Mouse (Mus musculus): ENCODE data around the gene Cers5.

The Cers5 gene

DNA sequence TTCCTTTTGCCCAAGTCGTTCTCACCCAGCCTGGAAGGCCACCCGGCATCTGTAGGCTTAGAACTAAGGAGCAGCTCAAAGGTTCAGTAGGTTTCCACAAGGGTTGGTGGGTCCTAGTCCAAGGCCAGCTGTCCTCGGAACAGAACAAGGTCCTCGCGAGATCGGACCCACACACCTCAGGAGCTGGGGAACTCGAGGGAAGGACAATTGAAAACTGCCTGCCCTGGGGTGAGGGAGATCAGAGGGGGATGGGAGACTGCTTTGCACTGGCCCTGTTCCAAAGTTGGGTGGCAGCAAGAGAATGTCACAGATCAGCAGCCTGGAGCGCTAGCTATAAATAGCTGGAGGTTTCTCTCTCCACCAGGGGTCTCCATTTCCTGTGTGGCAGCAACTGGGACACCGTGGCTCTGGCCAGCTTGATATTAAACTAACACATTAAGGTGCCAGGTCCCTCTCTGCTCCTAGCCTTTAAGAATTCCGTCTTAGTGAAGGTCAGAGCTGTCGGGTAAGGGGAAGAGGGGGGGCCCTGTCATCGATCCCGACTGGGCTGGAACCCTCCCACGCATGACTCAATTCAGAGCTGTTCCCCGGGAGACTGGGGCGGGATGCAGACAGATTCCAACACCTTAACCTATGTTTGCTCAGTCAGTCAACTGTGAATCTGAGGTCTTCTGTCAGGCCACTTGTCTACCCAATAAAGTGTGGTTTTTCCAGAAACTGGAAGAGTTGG is 48.2 kb downstream of the Cers5 start:
- DNase-seq, result peak; percentile 56 to 65

DNA sequence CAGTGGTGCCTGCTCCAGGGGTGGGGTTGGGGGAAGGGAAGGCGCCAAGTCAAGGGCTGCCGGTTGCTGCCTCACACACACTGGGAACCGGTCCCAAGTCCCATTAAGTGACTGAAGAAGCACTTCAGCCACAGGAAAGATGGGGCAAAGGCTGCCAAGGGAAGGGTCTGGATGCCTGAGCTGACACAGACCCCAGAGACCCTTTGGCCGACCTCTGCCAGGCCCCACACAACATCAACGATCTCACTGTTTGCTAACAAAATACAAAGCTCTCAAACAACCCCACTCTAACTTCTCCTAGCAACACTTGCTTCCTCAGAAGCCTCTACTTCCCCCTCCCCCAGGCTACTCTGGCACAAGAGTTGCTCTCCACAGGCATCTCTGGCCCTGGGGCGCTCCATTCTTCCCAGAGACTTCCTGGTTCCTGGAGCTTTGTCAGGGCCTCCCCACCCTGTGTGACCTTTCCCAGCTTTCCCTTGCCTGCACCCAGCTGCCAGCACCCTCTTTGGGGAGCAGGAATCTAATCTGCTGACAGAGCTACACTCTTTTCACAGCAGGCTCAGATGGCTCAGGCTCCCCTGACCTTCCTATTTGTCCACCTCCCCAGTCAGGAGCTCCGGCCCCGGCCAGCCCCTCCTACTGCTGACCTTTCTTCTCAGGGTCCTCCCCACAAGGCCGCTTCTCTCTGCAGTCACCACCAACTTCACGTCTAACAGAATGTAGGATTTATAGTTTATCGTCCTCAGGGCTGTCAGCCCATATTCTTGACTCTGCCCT is 49.0 kb downstream of the Cers5 start:
- peak in 1 of 2 experiments; percentile 40 for DNase-seq

DNA sequence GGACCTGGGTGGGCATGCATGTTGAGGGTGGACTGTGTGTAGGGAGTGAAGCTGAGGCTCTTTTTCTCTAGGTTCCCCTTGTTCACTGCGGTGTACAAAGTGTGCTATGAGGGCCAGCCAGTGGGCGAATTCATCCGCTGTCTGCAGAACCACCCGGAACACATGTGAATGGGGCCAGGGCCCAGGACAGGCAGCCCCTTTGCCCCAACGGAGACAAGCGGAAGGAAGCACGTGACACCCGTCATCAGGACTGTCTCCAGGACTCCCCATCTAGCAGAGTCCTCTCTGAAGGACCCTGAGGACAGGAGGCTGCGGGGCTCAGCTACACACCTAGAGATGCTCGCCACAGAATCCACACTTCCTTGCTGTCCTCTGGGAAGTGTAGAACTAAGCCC is 49.6 kb downstream of the Cers5 start:
- DNase-seq, result peak in 1 of 2 experiments; percentile 24

DNA sequence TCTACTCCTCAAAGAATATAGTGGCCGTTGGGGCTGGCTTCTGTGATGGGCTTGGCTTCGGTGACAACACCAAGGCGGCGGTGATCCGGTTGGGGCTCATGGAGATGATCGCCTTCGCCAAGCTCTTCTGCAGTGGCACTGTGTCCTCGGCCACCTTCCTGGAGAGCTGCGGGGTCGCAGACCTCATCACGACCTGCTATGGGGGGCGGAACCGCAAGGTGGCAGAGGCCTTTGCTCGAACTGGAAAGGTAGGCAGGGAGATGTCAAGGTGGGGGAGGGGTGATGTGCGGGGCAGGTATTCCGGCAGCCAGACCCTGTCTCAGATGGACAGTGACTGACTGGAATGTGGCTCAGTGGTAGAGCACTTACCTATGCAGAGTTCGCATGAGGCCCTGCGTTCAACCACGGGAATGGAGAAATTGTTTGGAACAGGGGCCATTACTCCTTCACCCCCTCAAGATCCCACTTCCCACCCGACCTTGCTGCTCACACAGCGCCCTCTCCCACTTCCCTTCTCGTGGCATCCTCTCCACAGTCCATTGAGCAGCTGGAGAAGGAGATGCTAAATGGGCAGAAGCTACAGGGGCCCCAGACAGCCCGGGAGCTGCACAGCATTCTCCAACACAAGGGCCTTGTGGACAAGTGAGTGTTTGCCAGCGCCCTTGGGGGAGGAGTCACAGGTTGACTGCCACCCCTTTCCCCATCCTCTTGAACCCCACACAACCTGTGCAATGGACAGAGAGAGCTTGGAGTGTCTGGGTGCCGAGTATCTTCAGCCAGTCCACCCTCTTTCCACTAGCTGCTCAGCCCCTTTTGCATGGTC is 50.6 kb downstream of the Cers5 start:
- DNase-seq, result no peak

DNA sequence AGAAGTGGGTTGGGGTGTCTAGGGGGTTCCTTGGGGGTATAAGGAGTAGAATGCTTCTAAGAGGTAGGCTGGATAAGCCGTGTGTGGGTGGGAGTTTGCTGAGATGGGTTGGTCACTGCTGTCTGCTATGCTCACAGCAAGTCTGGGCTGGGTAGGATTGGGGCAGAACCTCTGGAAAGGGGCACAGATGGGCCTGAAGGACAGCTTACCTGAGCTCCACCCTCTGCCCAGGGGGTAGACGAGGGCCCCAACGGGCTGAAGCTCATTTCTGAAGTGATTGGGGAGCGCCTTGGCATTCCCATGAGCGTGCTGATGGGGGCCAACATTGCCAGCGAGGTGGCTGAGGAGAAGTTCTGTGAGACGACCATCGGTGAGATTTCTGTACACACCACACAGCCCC is 52.8 kb downstream of the Cers5 start:
- no peak for DNase-seq

DNA sequence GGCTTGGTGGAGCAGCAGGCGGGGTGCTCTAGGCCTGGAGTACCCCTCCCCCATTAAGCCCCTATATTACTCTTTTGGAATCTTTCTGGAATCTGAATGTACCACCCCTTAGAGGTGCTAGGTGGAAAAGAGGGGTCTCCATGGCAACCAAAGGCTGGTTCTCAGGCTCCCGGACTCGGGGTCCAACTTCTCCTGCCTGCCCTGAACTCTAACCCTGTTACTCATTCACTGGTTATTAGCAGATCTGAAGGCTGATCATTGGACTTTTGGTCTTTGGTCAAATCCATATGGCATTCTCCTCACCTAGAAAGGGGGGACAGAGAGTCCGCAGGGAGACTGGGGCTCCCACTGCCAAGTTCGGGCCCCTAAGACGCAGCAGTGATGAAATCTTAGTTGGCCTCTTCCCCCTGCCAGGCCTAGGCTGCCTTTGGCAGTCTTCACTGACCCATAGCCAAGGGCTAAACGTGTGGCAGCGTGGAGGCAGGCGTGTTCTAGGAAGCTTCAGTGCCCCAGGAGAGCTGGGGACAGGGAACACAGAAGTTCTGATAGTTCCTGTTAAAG is 54.1 kb downstream of the Cers5 start:
- DNase-seq, result peak in 1 of 2 experiments; percentile 50

DNA sequence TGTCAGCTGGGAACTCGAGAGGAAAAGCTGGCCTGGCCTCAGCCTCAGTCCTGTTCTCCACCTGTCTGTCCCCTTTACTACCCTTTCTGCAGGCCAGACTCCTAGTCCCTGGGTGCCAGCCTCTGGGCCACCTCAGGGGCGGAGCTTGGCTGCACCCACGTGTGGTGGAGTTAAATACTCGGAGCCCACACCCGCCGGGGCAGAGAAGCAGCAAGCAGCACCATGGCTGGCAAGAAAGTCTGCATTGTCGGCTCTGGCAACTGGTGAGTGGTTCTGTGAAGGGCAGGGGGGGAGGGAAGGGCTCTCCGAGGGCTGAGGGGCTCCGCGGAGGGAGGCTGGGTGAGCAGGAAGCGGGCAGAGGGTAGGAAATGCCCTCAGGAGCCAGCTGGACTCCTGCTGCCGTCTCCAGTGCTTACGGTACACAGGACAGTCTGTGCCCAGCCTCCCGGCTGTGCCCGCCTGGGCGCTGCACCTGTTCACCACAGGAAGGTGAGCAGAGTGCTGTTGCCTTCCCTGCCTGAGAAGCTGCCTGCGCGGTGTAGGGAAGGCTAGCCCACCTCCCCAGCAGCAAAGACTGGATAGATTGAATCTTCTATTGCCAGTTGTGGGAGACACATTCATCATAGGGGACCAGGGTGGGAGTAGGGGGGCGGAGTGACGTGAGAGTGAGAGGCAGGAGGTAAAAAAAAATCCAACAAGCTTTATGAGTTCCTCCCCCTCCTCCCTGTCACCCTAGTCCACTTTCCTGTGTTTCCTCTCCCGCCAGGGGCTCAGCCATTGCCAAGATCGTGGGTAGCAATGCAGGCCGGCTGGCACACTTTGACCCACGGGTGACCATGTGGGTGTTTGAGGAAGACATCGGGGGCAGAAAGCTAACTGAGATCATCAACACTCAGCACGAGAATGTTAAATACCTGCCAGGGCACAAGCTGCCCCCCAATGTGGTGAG is 55.0 kb downstream of the Cers5 start, which contains the start of gene Gpd1:
TSS of gene Gpd1 (plus strand) at position 130 of the 949 bp plus-strand sequence.
- DNase-seq, result peak; percentile 81 to 84

DNA sequence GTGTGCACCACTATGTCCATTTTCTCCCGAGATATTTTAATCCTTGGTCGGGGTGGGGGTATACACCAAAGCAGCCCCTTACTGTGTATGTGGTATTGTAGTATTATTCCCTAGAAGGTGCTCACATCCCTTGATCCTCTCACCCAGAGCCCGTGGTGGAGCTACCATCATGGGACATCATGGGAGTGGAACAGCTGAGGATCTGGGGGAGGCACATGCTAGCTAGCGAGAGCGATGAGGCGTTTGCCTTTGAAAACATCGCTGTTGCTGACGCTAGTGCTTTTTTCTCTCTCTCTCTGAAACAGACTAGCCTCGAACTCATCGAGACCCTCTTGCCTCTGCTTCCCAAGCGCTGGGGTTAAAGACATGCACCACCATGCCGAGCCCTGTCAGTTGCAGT is 55.9 kb downstream of the Cers5 start:
- peak in 1 of 2 experiments; percentile 38 for DNase-seq

DNA sequence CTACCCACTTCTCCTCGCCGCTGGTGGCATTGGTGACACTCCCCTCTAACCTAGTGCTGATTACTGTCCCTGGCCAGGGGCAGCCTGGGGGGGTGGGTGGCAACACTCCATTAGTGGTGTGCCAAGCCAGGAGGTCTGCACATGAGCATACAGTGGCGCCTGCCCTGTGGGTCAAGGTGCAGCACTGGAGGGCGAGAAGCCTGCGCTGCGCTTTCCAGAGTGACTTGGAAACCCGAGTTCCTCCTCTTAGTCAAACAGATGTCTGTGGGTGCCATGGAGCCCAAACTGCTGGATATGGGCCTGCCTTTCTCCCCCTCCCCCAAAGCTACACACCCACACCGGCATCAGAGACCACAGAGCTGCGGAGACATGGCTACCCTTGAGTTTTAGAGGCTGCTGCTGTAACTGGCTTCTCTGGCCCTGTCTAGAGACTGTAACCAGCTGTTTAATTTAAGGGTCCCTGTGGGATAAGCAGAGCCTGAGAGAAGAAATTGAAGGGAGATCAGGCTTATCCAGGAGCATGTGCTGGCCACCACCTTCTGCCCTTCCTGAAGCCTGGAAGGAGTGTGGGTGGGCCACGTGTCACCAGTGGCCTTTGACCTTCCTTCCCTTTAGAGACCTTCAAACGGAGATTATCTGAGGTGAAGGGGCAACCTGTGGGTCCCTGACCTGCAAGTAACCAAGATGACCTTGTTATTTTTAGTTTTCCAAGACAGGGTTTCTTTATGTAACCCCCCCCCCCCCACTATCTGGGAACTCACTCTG is 56.5 kb downstream of the Cers5 start:
- no peak for DNase-seq

DNA sequence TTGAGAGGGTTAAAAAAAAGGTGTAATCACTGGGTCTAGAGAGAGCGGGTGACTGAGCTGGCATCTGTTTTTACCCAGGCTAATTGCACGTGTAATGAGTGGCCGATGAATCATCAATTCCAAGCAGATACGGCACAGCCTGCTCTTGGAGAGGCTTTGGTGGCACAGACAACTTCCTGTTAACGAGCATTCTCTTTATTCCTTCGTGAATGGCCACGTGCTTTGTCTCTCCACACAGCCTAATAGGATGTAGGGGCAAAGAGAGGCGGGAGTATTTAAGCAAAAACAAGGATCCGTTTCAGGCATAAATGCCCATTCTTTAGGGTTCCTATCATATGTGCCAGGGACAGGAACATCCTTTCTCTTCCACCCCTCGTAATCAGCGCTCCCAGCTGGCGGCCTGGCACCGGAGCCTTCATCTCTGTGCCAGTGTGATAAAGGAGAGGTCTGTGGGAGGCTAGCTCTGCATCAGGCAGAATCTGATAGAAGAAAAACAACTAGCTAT is 57.3 kb downstream of the Cers5 start:
- peak in 1 of 2 experiments; percentile 50 for DNase-seq

DNA sequence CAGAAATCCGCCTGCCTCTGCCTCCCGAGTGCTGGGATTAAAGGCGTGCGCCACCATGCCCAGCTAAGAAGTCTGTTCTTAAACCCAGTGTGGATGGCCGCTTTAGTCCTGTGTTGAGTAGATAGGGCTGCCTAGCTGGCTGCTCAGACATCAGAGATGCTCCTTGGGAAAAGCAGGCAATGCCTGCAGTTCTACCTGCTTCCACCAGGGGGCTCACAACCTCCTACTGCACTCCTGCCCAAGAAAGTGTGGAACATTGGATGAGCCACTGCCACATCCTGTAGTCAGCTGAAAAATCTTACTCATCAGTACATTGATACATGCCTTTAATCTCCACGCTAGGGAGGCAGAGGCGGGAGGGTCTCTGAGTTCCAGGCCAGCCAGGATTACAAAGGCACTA is 57.8 kb downstream of the Cers5 start:
- DNase-seq, result peak; percentile 87 to 89

DNA sequence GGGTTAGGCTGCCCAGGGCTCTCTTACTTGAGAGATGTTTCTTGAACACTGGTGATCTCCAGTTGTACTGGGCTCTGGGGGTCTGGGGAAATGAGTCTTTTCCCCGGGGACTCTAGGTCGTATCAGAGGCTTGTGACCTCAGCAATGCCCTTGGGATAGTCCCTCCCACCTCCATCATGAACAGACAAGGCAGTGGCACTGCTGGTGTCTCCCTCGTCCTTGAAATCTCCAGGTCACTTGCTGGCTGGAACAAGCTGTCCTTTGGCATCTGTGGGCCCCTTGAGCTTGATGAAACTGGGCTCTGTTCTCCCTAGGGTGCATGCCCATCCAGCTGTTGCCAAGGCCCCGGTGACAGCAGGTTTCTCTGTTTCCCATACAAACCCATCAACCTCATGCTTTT is 58.5 kb downstream of the Cers5 start:
- DNase-seq, result no peak

DNA sequence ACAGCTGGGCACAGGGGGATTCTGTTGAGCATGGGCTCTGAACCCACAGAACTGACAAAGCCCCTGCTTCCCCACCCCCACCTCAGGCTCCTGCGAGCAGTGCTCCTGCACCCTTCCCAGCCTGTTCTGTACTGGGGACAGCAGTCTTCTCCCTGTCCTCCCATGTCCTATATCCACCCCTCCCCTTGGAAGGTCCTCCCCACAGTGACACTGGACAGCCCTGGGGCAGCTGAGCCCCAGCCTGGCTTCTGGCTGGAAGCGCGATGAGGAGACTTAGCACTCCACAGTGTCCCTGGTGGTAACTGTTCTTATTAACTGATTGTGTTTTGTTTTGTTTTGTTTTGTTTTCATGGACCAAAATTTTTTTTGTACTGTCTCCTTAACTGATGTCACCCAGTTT is 59.1 kb downstream of the Cers5 start:
- no peak for DNase-seq

DNA sequence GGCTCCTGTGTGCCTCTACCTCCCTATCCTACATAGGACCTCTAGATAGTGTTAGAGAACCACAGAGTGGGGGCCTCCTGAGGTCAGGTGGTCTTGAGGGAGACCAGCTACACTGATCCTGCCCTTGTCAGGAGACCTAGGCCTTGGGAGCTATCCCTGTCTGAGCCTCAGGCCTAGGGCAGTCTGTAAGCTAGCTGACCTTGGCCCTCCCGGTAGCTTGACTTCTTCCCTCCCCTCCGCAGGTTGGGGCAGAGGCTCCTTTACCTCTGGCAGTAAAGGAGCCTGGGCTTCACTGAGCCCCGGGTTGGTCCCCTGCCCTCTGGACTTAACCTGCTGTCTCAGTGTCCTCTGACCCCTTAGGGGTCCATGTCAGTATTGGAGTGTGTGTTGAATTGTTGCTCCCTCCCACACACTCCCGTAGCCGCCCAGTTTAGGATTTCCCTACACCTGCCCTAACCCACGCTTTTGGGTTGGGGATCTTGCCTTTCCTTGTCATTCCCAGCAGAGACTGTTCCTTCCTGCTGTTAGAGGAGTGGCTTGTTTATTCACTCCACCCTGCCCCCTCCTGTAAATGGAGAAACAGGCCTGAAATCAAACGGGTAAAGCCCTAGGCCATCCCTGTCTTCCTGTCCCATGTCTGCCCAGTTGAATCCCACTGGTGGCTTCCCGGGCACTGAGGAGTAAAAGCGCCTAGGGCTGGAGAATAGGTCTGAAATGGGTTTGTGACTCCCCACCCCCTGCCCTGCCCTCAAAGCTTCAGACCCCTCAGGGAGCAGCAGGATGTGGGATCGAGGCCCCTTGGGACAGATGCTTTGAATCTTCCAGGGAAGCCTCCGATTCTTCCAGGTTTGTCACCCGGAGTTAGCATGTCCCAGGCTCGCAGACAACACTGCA is 59.8 kb downstream of the Cers5 start:
- DNase-seq, result no peak

DNA sequence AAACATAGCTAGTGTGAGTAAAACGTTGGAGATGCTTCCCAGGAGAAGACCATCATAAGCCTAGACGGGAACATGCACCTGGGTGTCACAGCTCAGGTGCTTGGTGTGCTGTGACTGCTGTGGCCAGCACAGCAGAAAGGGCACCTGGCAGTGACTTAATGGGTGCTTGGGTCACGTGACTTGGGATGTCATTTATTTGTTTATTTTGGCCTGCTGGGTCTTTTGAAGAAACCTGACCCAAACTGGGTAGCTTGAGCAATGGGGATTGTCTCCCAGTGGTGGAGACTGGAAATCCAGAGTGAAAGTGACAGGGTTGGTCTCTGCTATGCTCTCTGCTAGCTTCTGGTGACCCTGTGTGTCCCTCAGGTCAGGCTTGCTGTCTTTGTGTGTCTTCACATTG is 61.2 kb downstream of the Cers5 start:
- no peak for DNase-seq

DNA sequence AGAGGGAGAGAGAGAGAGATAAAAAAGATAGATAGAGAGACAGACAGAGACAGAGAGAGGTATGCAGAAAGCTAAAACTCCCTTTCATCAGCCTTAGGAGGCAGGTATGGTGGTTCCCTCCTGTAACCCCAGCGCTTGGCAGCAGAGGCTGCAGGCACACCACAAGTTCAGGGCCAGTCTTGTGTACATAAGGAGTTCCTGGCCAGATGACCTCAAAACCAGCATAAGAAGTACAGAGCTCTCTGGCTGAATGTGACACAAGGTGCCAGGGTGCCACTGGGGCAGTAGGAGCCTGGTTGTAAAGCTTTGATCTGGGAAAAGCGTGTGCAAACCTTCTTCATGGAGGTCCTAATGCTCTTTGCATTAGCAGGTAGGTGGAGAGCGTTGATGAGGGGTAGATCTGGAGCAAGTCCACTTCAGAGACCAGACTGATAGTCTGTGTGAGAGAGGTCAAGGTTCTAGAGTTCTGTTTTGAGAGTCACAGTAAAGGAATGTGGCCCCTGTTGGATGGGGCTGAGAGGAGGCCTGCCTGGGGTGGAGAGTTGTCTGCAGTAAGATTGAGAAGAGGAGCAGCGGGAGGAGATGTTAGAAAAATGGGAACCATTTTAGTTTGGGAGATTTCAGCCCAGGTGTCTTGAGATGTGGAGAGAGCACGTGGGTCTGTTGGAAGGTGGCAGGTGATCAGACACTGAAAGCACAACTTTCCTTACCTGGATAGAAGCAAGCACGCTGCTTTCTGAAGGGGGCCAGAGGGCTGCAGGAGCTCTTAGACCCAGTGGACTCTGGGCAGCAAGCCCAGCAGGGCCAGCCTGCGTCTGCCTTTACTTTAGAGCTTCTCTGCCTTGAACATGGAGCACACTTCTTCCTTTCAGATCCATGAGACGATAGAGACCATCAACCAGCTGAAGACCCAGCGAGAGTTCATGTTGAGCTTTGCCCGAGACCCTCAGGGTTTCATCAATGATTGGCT is 62.2 kb downstream of the Cers5 start:
- no peak for DNase-seq

DNA sequence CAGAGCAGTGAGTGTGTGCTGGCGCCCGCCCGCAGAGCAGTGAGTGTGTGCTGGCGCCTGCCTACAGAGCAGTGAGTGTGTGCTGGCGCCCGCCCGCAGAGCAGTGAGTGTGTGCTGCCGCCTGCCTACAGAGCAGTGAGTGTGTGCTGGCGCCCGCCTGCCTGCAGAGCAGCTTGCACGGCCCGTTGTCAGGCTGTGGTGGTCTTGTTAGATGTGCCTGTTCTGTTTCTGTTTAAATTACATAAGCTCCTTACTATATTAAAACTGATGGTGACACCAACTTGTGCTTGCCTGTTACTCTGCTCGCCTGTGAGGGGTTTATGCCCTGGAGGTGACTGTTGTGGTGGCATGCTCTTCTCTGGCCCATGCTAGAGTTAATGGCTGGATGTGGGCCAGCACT is 64.5 kb downstream of the Cers5 start:
- no peak for DNase-seq

DNA sequence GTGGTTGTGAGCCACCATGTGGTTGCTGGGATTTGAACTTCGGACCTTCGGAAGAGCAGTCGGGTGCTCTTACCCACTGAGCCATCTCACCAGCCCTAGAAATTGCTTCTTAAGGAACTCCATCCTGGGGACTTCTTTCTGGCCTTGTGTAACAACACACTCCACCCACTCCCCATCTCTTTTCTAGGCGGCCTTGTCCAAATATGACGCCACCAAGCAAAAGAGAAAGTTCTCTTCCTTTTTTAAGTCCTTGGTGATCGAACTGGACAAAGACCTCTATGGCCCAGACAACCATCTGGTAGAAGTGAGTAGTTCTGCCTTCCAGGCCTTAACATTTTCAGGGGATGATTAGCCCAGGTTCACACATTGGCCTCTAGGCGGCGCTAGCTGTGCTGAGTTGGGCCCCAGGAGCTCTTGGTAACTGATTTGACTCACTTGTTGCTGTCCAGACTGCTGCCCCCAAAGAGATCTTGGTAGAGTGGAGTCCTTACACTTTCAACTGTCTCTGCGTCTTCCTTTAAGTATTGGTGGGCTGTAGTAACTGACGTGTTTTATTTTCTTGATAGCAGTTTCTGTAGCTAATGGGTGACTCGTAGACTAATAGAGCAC is 67.1 kb downstream of the Cers5 start, which contains the start of gene Gm17349:
TSS of gene Gm17349 (minus strand) at position 51 of the 609 bp plus-strand sequence.
- peak; percentile 70 to 76 for DNase-seq

Measured in cerebellum, postnatal 36 days (tissue).